Mouse (Mus musculus): ENCODE measurements at regions not wholly inside any gene's neighbourhood (a gene's known extent, or its start where the extent isn't known, plus 50 kb on each side); places are given as distances from the start of the nearest gene placed in this dataset.

- TF ChIP-seq POLR2A (IDR thresholded peaks at IDR 0.05; ENCODE audit: control insufficient read depth in 1 of 2, insufficient read depth in 1 of 2, low read depth in 1 of 2, low read length in 2 of 2, poor library complexity in 1 of 2) (no peak), CTCF (IDR thresholded peaks at IDR 0.05 in 2 of 3, conservative IDR thresholded peaks at IDR 0.05 in 1 of 3; ENCODE audit: control insufficient read depth in 1 of 3, insufficient read depth in 1 of 3, low read depth in 2 of 3, low read length in 3 of 3, poor library complexity in 1 of 3, severe bottlenecking in 1 of 3) (no peak), ETS1 (IDR thresholded peaks at IDR 0.05; ENCODE audit: low read depth, low read length) (no peak), MAZ (IDR thresholded peaks at IDR 0.05; ENCODE audit: low read depth, low read length) (no peak), UBTF (IDR thresholded peaks at IDR 0.05; ENCODE audit: borderline replicate concordance, insufficient read depth, low read depth, low read length) (no peak), MEF2A (IDR thresholded peaks at IDR 0.05; ENCODE audit: extremely low read depth, insufficient replicate concordance, low read depth, low read length, poor library complexity, severe bottlenecking) (no peak), MAX (IDR thresholded peaks at IDR 0.05; ENCODE audit: low read length) (no peak), USF1 (IDR thresholded peaks at IDR 0.05; ENCODE audit: low read depth, low read length) (no peak), POLR2AphosphoS2 (IDR thresholded peaks at IDR 0.05; ENCODE audit: low read length) (no peak), TAL1 (IDR thresholded peaks at IDR 0.05; ENCODE audit: low read length) (no peak), EP300 (IDR thresholded peaks at IDR 0.05; ENCODE audit: low read depth in 1 of 2, low read length in 2 of 2) (no peak), POLR2AphosphoS5 (IDR thresholded peaks at IDR 0.05; ENCODE audit: borderline replicate concordance, low read depth, low read length) (no peak)
Observed at GRCm38 (mm10) chr12:59713216-59713615, 493.7 kb upstream of the Fbxo33 start.

Data from MEL (cell line).